Mouse (Mus musculus): Measurements from ENCODE around the gene Pygo1.

The Pygo1 gene

GRCm38 (mm10) chr9:72992576-72992975, 67.1 kb downstream of the Pygo1 start:
- no peak for DNase-seq (ENCODE audit: low spot score in 2 of 2)

GRCm38 (mm10) chr9:72996167-72996566, 70.7 kb downstream of the Pygo1 start:
- DNase-seq (ENCODE audit: low spot score in 2 of 2) = no peak

DNA sequence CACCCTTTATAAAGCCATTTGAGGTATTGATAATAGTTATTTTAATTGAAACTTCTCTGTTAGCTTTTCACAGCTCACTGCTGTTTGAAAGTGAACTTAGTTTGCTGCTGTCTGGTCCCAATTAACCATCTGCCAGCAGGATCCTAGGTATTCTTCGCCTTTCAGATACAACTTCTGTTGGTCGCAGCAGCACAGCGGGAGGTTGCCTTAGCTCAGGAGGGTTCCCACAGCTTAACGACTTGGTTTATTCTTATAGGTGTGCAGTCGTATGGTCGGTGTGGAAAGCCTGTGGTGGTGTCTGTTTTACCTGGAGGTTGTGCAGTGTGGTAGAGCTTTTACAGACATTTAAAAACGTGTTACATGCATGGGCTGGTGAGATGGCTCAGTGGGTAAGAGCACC, 71.4 kb downstream of the Pygo1 start:
- no peak for DNase-seq (ENCODE audit: low spot score in 2 of 2)

DNA sequence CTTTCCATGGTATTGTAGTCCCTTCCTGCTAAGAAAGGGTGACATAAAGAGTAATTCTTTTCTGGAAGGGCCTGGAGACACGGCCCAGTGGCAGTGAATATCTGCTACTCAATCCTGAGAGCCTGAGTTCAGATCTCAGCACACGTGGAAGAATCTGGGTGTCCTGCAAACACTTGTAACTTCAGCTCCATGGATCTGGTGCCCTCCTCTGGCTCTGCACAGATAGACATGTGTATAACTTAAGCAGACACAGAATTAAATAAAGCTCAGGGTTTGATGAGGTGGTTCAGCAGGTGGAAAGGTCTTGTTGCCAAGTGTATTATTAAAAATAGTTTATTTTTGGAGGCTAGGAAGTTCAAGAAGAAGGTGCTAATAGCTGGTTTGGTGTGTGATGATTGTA, 75.0 kb downstream of the Pygo1 start:
- no peak for DNase-seq (ENCODE audit: low spot score in 2 of 2)

DNA sequence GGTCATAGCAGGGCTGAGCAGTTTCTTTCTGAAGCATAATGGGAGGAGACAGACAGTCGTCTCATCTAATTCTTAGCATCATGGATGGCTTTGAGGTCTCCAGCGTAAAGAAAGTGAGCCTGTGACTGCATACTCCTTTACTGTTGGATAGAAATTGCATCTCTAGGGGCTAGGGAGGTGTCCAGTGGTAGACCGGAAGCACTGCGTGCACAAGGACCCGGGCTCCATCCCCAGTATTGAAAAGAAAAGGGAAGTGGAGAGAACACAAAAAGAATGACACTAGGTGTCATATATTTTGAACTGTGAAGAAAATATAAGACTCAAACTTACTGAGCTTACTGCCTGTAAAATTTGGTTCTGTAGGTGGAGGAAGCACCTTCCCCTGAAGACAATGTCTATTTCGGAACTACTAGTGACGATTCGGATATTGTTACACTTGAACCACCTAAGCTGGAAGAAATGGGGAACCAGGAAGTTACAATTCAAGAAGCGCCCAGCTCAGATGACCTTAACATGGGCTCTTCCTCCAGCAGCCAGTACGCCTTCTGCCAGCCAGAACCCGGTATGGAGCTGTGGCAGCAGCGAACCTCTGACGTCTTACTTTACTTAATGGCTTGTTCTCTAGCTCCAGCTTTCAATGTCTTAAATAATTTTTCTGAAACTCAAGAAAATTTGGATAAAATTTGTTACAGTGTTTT, 76.0 kb downstream of the Pygo1 start:
- no peak for DNase-seq (ENCODE audit: low spot score in 2 of 2)
